Mouse (Mus musculus) hindbrain, embryonic 14.5 days (tissue): ENCODE data around the gene Dstyk. TPM values are rescaled to one million over a fixed set of nuclear protein-coding genes. Genes with fewer than 3 reads are reported as not detected.

Experiments used
- ATAC-seq: fragments of 200-750 bp; cut with Nextera tagmentation; 2 replicates; pipeline ENCODE4 v1.8.0; 2017; ENCODE audit warnings: moderate number of reproducible peaks, mild to moderate bottlenecking, moderate TSS enrichment, moderate library complexity; ENCODE audit not compliant: low FRiP score
- DNase-seq: peaks from one replicate; pipeline ENCODE4 v3.0.0-alpha.2; 2015; ENCODE audit warnings: low spot score
- H3K27ac ChIP-seq: fragments of 300-500 bp; sonication (generic); 2 replicates; pipeline ENCODE4 v1.5.1; 2014; ENCODE audit warnings: mild to moderate bottlenecking, moderate library complexity
- H3K27me3 ChIP-seq: fragments of 300-500 bp; sonication (generic); 2 replicates; pipeline ENCODE4 v1.6.1; 2014; ENCODE audit warnings: mild to moderate bottlenecking, low read length, mixed read lengths; ENCODE audit not compliant: control insufficient read depth, insufficient read depth
- H3K36me3 ChIP-seq: fragments of 300-500 bp; sonication (generic); replicated peaks from 2 replicates; pipeline ENCODE4 v1.6.1; 2014; ENCODE audit not compliant: control insufficient read depth, insufficient read depth
- H3K4me1 ChIP-seq: fragments of 300-500 bp; sonication (generic); replicated peaks from 2 replicates; pipeline ENCODE4 v1.6.1; 2014; ENCODE audit warnings: antibody characterized with exemption, low read length, mixed read lengths; ENCODE audit not compliant: control insufficient read depth, insufficient read depth
- H3K4me2 ChIP-seq: fragments of 300-500 bp; sonication (generic); replicated peaks from 2 replicates; pipeline ENCODE4 v1.6.1; 2014; ENCODE audit warnings: mild to moderate bottlenecking, moderate library complexity
- H3K4me3 ChIP-seq: fragments of 300-500 bp; sonication (generic); replicated peaks from 2 replicates; pipeline ENCODE4 v1.5.1; 2014; ENCODE audit warnings: mild to moderate bottlenecking, low read length
- H3K9ac ChIP-seq: fragments of 300-500 bp; sonication (generic); 2 replicates; pipeline ENCODE4 v1.6.1; 2014
- H3K9me3 ChIP-seq: fragments of 300-500 bp; sonication (generic); 2 replicates; pipeline ENCODE4 v1.6.1; 2016; ENCODE audit warnings: low read length; ENCODE audit not compliant: control insufficient read depth
- WGBS: fragments of 180-500 bp; shearing (Covaris S2); extraction: QIAGEN DNeasy Blood & Tissue Kit; methylation state at CpG from one replicate; pipeline ENCODE4 v1.1.7; 2014; 5-methylcytosine and 5-hydroxymethylcytosine counted together
- polyA plus RNA-seq: library from polyadenylated mRNA; unstranded; fragments of >200 nt; fragmentation: Nextera tagmentation; extraction: Ambion mirVana; gene quantifications from 2 replicates; pipeline ENCODE4 v1.2.1, GENCODE M21; 2014

The Dstyk gene
- polyA plus RNA-seq, 1 experiment from 2014 or later, result 10.0 TPM

- H3K27ac ChIP-seq, result peak overlapping the region; percentile 52; the same call in 1 of the 2 replicates
Observed at GRCm38 (mm10) chr1:132386266-132386665, 31.1 kb upstream of the Dstyk start.

GRCm38 (mm10) chr1:132387943-132388342 lies 29.4 kb upstream of the Dstyk start:
- Histone ChIP-seq H3K4me1 (peaks cover 54% of the 10 kb centered on the region), H3K36me3 (no peaks in the 10 kb centered on the region), H3K27me3 (no peaks in the 10 kb centered on the region), H3K9ac (0 out of 2 replicates have a peak overlapping the region, but pooled peaks have one; percentile 24), H3K9me3 (no peaks in the 10 kb centered on the region), H3K4me3 (no peak overlapping the region), H3K27ac (no peak overlapping the region), H3K4me2 (peak overlapping the region; percentile 93)
- ATAC-seq (no peak), DNase-seq (no peak)
- 30% methylated on average over 4 of the region's 4 CpGs for WGBS

More at GRCm38 (mm10) chr1:132386266-132386665, 31.1 kb upstream of the Dstyk start:
- peaks cover 54% of the 10 kb centered on the region for H3K4me1 ChIP-seq
- H3K36me3 ChIP-seq, result no peaks in the 10 kb centered on the region
- H3K9ac ChIP-seq, result no peak overlapping the region
- DNase-seq (no peak), ATAC-seq (no peak)
- H3K4me3 ChIP-seq, result no peak overlapping the region
- H3K27me3 ChIP-seq, result no peaks in the 10 kb centered on the region
- WGBS, result 60% methylated on average over 4 of the region's 4 CpGs
- H3K9me3 ChIP-seq, result no peaks in the 10 kb centered on the region
- H3K4me2 ChIP-seq, result no peak overlapping the region

GRCm38 (mm10) chr1:132388813-132389803 lies 28.2 kb upstream of the Dstyk start:
- no peaks in the 10 kb centered on the region for H3K27me3 ChIP-seq
- peak overlapping the region; percentile 32; the same call in 1 of the 2 replicates for H3K27ac ChIP-seq
- peak overlapping the region; percentile 89 for H3K4me3 ChIP-seq
- H3K9me3 ChIP-seq, result no peaks in the 10 kb centered on the region
- H3K36me3 ChIP-seq, result no peaks in the 10 kb centered on the region
- WGBS, result 43% methylated on average over 8 of the region's 8 CpGs
- DNase-seq (no peak), ATAC-seq (no peak)
- peaks cover 54% of the 10 kb centered on the region for H3K4me1 ChIP-seq
- peak overlapping the region; percentile 93 for H3K4me2 ChIP-seq
- H3K9ac ChIP-seq, result peak overlapping the region; percentile 96

GRCm38 (mm10) chr1:132389886-132390585 lies 27.3 kb upstream of the Dstyk start:
- Histone ChIP-seq H3K4me3 (peak overlapping the region; percentile 89), H3K27me3 (no peaks in the 10 kb centered on the region), H3K4me1 (peaks cover 45% of the 10 kb centered on the region), H3K27ac (peak overlapping the region; percentile 92), H3K4me2 (peak overlapping the region; percentile 93), H3K9me3 (no peaks in the 10 kb centered on the region), H3K9ac (peak overlapping the region; percentile 96), H3K36me3 (no peaks in the 10 kb centered on the region)
- DNase-seq, result peak; percentile 63
- ATAC-seq, result no peak; the same call in 1 of the 2 replicates
- whole genome bisulfite sequencing, result 10% methylated on average over 15 of the region's 15 CpGs

GRCm38 (mm10) chr1:132390691-132391579 lies 26.4 kb upstream of the Dstyk start, which contains the start of gene Tmcc2:
Tmcc2 (minus strand) TSS chr1:132391281.
- Histone ChIP-seq H3K27me3 (no peaks in the 10 kb centered on the region), H3K4me2 (peak within 1 kb of the TSS; percentile 93), H3K4me3 (peak within 1 kb of the TSS; percentile 89), H3K9ac (peak within 1 kb of the TSS; percentile 96), H3K27ac (peak within 1 kb of the TSS; percentile 92), H3K36me3 (no peaks in the 10 kb centered on the region), H3K9me3 (no peaks in the 10 kb centered on the region), H3K4me1 (peaks cover 36% of the 10 kb centered on the region)
- DNase-seq, result peak; percentile 48
- ATAC-seq, result peak; percentile 34
- under 1% methylated on average over 49 of the region's 50 CpGs for WGBS

GRCm38 (mm10) chr1:132391580-132392022 lies 25.8 kb upstream of the Dstyk start:
- WGBS, result under 1% methylated on average over 36 of the region's 54 CpGs
- Histone ChIP-seq H3K9me3 (no peaks in the 10 kb centered on the region), H3K27ac (peak overlapping the region; percentile 92), H3K4me2 (peak overlapping the region; percentile 93), H3K4me1 (peaks cover 32% of the 10 kb centered on the region), H3K9ac (peak overlapping the region; percentile 96), H3K36me3 (no peaks in the 10 kb centered on the region), H3K4me3 (peak overlapping the region; percentile 89), H3K27me3 (no peaks in the 10 kb centered on the region)
- ATAC-seq, result peak; percentile 95
- peak; percentile 80 for DNase-seq

- ATAC-seq (no peak), DNase-seq (no peak)
- H3K36me3 ChIP-seq, result no peaks in the 10 kb centered on the region
- H3K27me3 ChIP-seq, result no peaks in the 10 kb centered on the region
- peak overlapping the region; percentile 92; the same call in 1 of the 2 replicates for H3K27ac ChIP-seq
- no peak overlapping the region for H3K4me3 ChIP-seq
- H3K4me1 ChIP-seq, result peaks cover 26% of the 10 kb centered on the region
- no peaks in the 10 kb centered on the region for H3K9me3 ChIP-seq
- H3K9ac ChIP-seq, result 0 out of 2 replicates have a peak overlapping the region, but pooled peaks have one; percentile 96
- H3K4me2 ChIP-seq, result no peak overlapping the region
- 54% methylated on average over 5 of the region's 5 CpGs for WGBS
Observed at GRCm38 (mm10) chr1:132392872-132393271, 24.5 kb upstream of the Dstyk start.

- 55% methylated on average over 2 of the region's 2 CpGs for WGBS
Observed at GRCm38 (mm10) chr1:132396705-132397104, 20.6 kb upstream of the Dstyk start.

More at GRCm38 (mm10) chr1:132396705-132397104, 20.6 kb upstream of the Dstyk start:
- no peaks in the 10 kb centered on the region for H3K36me3 ChIP-seq
- ATAC-seq (no peak), DNase-seq (no peak)
- H3K4me3 ChIP-seq, result no peak overlapping the region
- H3K27me3 ChIP-seq, result no peaks in the 10 kb centered on the region
- no peak overlapping the region for H3K27ac ChIP-seq
- no peak overlapping the region for H3K4me2 ChIP-seq
- H3K9me3 ChIP-seq, result no peaks in the 10 kb centered on the region
- H3K4me1 ChIP-seq, result no peaks in the 10 kb centered on the region; the same call in 1 of the 2 replicates
- H3K9ac ChIP-seq, result no peak overlapping the region
